Mouse (Mus musculus): Measurements from ENCODE around the gene 1600002K03Rik.

1600002K03Rik gene

DNA sequence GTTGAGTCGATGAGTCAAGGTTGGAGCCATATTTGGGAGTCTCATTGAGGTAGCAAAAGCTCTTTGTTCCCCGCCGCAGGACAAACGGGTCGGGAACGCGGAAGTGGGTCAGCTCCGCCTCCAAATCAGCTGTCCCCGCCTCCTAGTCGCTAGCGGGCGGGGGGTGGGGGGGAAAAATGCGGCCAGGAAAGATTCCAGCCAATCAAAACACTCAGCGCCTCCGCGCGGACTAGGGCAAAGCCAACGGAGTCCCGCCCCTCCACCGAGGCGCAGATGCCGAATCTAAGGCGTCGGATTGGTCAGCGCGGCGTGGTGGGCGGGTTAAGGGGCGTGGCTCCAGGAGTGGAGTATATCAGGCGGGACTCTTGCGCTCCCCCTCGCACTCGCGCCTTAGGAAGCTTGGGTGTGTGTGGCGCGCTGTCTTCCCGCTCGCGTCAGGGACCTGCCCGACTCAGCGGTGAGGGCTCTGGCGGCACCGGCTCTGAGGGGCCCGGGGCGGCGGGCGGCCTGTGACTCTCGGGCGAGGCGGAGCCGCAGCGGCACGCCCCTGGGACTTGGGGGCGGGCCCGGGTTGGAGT is 5.2 kb upstream of the 1600002K03Rik start:
- in situ Hi-C loops (cut with MboI) = no loop called here

DNA sequence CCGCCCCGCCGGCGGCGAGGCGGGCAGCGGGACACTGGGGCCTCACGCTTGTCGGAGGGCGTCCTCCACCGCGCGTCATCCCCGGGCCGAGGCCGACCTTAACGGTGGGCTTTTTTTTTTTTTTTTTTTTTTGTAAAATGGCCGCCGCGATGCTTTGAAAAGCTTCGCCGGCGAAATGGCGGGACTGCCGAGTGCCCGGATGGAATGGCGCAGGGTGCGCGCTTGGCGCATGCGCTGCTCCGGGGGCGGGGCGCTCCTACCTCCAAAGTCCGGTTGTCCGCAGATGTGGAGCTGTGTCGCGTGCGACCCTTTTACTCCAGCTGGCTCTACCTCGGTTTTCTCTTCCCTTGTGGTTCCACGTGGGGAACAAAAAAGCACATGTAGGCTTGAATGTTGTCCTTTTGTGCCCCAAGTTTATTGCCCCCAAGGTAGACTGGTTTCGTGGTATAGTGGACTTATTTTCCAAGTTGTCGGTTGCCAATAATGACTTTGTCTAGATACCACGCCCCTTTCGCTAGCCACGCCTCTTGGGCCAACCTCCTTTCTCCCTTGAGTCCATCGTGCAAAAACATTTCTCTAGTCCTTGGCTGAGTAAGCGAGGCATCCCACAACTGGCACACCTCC is 4.6 kb upstream of the 1600002K03Rik start:
- in situ Hi-C loops (cut with MboI) = no loop called here

DNA sequence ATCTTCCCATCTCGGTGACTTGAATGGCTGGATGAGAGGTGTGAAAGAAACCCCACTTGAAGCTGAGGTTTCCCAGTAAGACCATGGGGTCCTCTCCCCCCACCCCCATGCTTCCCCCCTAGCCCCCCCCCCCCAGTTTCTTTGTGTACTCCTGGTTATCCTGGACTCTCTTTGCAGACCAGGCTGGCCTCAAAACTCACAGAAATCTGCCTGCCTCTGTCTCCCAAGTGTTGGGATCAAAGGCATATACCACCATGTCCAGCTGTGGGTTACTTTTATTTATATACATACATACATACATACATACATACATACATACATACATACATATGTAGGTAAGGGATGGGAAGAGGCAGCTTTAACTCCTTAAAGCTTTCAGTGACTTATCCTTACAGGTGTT is 3.7 kb upstream of the 1600002K03Rik start:
- in situ Hi-C loops (cut with MboI) = no loop called here

- in situ Hi-C loops (cut with MboI) = no loop called here
These were observed 3.1 kb upstream of the 1600002K03Rik start for GRCm38 (mm10) chr10:80169651-80170050.

DNA sequence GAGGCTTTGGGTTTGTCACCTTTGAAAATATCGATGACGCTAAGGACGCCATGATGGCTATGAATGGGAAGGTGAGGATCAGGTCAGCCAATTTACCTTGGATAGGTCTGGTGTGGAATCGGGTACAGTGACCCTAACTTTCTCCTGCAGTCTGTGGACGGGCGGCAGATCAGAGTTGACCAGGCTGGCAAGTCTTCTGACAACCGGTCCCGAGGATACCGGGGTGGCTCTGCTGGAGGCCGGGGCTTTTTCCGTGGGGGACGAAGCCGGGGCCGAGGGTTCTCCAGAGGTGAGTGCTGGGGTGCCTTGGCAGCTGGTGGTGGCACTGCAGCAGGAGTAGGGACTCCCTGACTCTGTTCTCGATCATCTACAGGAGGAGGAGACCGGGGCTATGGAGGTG is 2.7 kb upstream of the 1600002K03Rik start:
- in situ Hi-C loops (cut with MboI) = no loop called here

DNA sequence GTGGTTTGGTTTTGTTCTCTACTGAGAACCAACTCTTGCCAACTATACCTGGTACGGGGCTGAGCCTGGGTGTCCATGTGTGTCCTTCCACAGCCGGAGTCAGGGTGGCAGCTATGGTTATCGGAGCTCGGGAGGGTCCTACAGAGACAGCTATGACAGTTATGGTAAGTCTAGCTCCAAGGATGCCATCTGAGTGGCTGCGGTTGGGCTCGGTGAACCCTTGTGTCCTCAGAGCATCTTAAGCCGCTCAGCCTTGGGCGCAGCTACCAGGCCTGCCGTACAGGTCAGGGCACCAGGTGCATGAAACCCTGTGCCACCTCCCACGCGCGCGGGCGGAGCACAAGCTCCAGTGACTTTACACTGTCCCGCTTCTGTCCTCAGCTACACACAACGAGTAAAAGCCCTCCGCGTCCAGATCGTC is 2.1 kb upstream of the 1600002K03Rik start:
- in situ Hi-C loops (cut with MboI) = no loop called here

- in situ Hi-C loops (cut with MboI) = no loop called here
These were observed 1.5 kb upstream of the 1600002K03Rik start for GRCm38 (mm10) chr10:80171252-80171651.

- in situ Hi-C loops (cut with MboI) = no loop called here
These were observed 801 bp upstream of the 1600002K03Rik start for GRCm38 (mm10) chr10:80171760-80172526.

DNA sequence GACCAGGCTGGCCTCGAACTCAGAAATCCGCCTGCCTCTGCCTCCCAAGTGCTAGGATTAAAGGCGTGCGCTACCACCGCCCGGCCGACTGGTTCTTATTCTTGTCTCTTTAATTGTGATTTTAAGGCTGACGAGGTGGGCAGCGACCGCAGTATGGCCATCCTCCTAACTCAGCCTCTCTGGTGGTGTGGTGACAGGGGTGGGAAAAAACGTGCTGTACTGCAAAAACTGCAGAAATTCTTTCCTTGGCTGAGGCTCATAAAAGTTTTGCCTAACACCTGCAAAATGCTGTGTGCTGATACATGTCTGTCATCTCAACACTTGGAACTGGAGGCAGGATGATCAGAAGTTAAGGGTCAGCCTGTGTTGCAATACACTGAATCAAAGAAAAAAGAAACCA is 614 bp downstream of the 1600002K03Rik start:
- in situ Hi-C loops (cut with MboI) = no loop called here

DNA sequence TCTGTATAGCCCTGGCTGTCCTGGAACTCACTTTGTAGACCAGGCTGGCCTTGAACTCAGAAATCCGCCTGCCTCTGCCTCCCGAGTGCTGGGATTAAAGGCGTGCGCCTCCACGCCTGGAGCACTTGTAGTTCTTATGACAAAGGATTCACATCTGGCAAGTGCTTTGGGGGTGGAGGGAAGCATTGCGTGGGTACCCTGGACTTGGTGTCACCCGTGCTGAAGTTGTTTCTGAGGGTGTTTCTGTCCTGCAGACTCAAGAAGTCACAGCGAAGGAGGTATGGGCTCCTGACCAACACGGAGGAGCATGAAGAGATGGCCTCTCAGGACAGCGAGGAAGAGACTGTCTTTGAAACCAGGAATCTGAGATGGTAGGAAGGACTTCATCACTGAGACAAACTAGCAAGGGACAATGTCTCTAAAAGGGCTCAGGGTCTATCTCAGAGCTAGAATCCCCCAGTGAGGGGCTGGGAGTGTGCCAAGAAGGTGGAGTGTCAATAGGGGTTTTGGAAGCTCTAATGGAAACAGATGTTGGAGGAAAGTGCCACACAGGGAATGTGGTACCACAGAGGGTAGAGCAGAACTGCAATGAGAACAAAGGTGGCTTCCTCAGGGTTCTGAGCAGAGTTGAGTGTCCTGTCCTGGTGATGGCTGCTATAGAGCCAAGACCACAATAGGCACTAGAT is 1.4 kb downstream of the 1600002K03Rik start:
- in situ Hi-C loops (cut with MboI) = no loop called here

GRCm38 (mm10) chr10:80174705-80175104 is 2.0 kb downstream of the 1600002K03Rik start:
- in situ Hi-C loops (cut with MboI) = loop anchor here (5.0 kb wide), 1 partner anchor 73 kb away; the partner anchor contains the start of gene Ndufs7

GRCm38 (mm10) chr10:80175536-80176269 is 3.0 kb downstream of the 1600002K03Rik start:
- in situ Hi-C loops (cut with MboI) = loop anchor here (5.0 kb wide), 1 partner anchor 72 kb away; the partner anchor contains the start of gene Ndufs7

DNA sequence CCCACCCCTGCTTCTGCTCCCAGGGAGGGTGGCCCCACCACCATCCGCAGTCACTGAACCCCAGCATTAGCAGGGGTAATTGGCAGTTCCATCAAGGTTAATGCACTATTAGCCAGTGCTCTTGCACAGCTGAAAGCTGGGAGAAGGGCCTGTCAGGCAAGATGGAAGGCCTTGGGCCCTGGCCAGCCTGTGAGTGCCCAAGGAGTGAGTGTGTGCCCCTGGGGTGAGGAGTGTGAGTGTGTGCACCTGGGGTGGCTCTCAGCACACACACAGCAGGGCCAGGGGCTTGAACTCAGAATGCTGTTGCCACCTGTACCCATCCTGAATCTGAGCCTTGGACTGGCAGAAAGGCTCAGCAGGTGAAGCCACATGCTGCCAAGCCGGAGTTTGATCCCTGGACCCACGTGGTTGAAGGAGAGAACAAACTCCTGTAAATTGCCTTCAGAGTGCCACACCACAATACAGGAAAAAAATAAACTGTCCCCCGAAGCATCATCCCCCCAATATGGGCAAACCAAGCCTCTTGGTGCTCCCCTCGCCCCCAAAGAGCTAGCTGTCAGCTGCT is 3.6 kb downstream of the 1600002K03Rik start:
- in situ Hi-C loops (cut with MboI) = loop anchor here (5.0 kb wide), 1 partner anchor 71 kb away; the partner anchor contains the start of gene Ndufs7

DNA sequence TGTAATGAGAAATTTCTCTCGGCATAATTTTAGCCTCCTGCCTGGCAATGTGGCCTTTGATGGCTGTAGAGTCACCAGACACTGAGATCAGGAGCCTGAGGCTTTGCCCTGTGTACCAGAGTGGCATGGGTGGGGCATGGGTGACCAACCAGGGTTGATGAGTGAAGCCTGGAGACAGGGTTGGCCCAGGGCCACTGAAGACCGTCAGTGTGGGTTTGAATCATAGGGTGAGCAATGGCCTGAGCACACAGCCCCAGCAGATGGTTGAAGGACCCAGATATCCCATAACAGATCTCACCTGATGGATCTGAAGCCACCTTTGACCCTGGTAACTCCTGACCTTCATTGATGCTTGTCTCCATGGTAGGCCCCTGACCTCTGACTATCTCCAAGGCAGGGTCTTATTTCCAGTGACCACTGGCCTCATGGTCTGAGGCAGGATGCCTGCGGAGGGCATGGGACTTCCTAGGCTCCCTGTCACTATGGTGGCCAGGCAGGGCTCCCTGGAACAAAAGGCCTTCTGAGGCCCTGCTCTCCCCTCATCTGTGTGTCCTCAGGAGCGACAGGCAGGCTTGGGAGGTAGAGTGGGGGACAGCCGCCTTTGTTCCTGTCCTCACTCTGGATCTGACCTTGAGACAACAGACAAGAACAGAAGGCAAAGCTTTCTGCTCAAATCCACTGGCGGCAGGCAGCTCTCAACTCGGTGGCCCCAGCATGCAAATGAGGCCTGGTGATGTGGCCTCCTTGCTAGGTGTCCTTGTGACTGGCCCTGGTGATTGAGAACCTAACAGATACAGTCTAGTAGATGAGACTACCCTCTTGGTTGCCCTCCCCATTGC is 4.9 kb downstream of the 1600002K03Rik start:
- in situ Hi-C loops (cut with MboI) = loop anchor here (5.0 kb wide), 1 partner anchor 70 kb away; the partner anchor contains the start of gene Ndufs7

DNA sequence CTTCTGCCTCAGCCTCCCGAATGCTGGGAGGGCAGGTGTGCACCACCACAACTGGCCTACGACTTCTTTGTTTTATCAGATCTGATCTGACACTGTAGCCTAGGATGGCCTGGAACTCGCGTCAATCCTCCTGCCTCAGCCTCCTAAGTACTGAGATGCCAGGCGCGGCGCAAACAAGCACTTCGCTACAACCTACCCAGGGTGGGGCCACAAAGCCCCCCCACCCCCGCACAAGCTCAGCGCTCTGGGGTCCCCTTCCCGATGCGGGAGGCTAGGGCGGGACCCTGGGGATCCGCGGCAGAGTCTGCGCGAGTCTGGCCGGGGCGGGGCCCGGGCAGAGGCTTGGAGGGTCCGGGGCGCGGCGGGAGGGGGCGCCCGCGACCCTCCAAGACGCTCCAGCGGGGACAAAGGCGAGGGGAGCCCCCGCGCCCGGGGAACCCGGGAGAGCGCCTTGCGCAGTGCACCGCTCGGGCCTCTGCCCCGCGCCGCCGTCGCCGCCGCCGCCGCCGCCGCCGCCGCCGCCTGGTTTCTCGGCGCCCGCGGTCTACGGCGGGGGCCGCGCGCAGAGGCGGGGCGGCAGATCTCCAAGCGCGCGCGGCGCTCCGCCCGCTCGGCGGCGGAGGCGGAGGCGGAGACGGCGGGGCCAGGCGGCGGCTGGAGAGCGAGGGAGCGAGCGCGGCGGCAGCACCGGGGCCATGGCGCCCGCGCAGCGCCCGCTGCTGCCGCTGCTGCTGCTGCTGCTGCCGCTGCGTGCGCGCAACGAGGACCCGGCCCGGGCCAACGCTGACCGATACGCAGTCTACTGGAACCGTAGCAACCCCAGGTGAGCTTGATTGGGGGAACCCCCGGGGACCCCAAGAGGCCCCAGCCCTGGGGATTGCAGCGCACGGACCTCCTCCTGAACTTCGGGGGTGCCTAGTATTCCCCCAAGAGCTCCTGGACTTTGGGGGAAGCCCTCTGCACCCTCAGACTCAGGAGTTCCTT is 6.6 kb downstream of the 1600002K03Rik start, which contains the start of gene Efna2:
Gene Efna2, plus strand, starts transcription at position 415 of the 984 bp plus-strand sequence.
- in situ Hi-C loops (cut with MboI) = loop anchor here (5.0 kb wide), 1 partner anchor 68 kb away; the partner anchor contains the start of gene Ndufs7

DNA sequence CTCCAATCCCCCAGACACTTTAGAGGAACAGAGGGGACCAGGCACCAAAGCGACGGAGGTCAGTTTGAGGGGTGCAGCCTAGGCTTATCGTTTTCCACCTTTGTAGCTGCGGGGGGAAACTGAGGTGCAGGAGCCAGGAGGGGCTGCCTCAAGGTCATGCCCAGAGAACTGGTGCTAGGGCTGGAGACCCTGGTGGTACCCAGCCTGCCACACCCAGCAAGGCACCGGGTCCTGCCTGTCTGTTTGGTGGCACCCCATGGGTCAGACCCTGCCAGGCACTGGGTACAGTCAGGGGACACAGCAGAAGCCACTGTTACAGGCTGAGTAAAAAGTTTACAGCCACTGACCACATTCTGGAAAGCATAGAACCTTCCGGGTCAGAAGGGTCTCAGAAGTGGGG is 7.5 kb downstream of the 1600002K03Rik start:
- in situ Hi-C loops (cut with MboI) = no loop called here

DNA sequence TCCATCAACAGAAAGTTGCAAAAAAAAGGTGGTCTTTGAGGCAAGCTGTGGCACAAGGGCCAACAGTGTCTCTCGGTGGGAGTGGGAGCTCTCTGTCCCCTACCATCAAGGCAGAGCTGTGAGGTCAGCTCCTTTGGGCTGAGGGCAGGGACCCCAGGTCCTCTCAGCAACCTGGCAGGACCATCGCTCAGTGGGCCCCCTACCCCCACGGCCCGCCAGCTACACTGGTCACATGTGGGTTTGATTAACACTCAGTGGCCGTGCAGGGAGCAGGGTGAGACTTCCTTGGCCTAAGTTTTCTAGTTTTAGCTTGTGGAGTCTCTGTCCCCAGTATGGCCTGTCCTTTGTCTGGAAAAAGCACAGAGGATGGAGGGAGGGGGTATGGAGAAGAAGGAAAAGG is 8.1 kb downstream of the 1600002K03Rik start:
- in situ Hi-C loops (cut with MboI) = no loop called here

DNA sequence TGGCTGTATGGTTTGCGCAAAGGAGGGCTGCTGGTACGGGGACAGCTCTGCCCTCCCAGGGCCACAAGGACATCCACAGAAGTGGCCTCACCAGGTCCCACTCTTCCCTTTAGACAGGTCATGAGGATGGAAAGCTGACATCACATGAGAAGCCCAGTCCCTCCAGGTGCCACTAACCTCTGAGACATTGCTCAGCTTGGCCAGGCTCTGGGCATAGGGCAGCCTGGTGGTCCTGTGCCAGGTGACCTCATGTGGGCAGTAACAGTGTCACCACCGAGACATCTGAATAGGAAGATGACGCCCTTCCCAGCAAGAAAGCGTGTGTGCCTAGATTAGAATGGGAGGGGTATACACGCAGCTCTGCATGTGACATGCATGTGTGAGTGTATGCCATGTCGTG is 9.8 kb downstream of the 1600002K03Rik start:
- in situ Hi-C loops (cut with MboI) = no loop called here

- in situ Hi-C loops (cut with MboI) = no loop called here
These were observed 13.9 kb downstream of the 1600002K03Rik start for GRCm38 (mm10) chr10:80186649-80187048.
